Mouse (Mus musculus) limb, embryonic 11.5 days (tissue): ENCODE results near the gene Fancc. TPM values are rescaled to one million over a fixed set of nuclear protein-coding genes. Genes with fewer than 3 reads are reported as not detected.

Experiments used
- ATAC-seq: fragments of 200-750 bp; cut with Nextera tagmentation; 2 replicates; pipeline ENCODE4 v1.8.0; 2017; ENCODE audit warnings: low read depth; ENCODE audit not compliant: insufficient number of reproducible peaks, low FRiP score, low TSS enrichment
- DNase-seq: peaks from one replicate; pipeline ENCODE4 v3.0.0-alpha.2; 2015; ENCODE audit warnings: low spot score
- H3K27ac ChIP-seq: fragments of 300-500 bp; sonication (generic); replicated peaks from 2 replicates; pipeline ENCODE4 v1.5.1; 2014; ENCODE audit warnings: low read depth, mild to moderate bottlenecking, low read length
- H3K27me3 ChIP-seq: fragments of 300-500 bp; sonication (generic); 2 replicates; pipeline ENCODE4 v1.6.1; 2014; ENCODE audit warnings: mild to moderate bottlenecking, low read length, mixed read lengths; ENCODE audit not compliant: control insufficient read depth, insufficient read depth
- H3K36me3 ChIP-seq: fragments of 300-500 bp; sonication (generic); 2 replicates; pipeline ENCODE4 v1.6.1; 2014; ENCODE audit warnings: mild to moderate bottlenecking, low read length, moderate library complexity, mixed read lengths; ENCODE audit not compliant: control insufficient read depth, insufficient read depth
- H3K4me1 ChIP-seq: fragments of 300-500 bp; sonication (generic); 2 replicates; pipeline ENCODE4 v1.6.1; 2014; ENCODE audit warnings: low read length, mixed read lengths; ENCODE audit not compliant: control insufficient read depth, insufficient read depth
- H3K4me2 ChIP-seq: fragments of 300-500 bp; sonication (generic); 2 replicates; pipeline ENCODE4 v1.6.1; 2014; ENCODE audit warnings: low read depth, mild to moderate bottlenecking, moderate library complexity; ENCODE audit not compliant: severe bottlenecking
- H3K4me3 ChIP-seq: fragments of 300-500 bp; sonication (generic); 2 replicates; pipeline ENCODE4 v1.5.1; 2014; ENCODE audit warnings: low read depth, low read length
- H3K9ac ChIP-seq: fragments of 300-500 bp; sonication (generic); 2 replicates; pipeline ENCODE4 v1.6.1; 2014; ENCODE audit warnings: mild to moderate bottlenecking, low read length
- H3K9me3 ChIP-seq: fragments of 300-500 bp; sonication (generic); 2 replicates; pipeline ENCODE4 v1.6.1; 2016; ENCODE audit warnings: low read length; ENCODE audit not compliant: control insufficient read depth
- WGBS: fragments of 180-500 bp; shearing (Covaris S2); extraction: QIAGEN DNeasy Blood & Tissue Kit; methylation state at CpG from one replicate; pipeline ENCODE4 v1.1.7; 2014; 5-methylcytosine and 5-hydroxymethylcytosine counted together
- polyA plus RNA-seq: library from polyadenylated mRNA; unstranded; fragments of >200 nt; fragmentation: Nextera tagmentation; extraction: Ambion mirVana; gene quantifications from 2 replicates; pipeline ENCODE4 v1.2.1, GENCODE M21; 2014

Fancc gene
- polyA plus RNA-seq, 1 experiment from 2014 or later = 25.5 TPM

GRCm38 (mm10) chr13:63313748-63314607 lies 183.1 kb downstream of the Fancc start:
- no peaks in the 10 kb centered on the region for H3K9me3 ChIP-seq
- peak overlapping the region; percentile 18; the same call in 1 of the 2 replicates for H3K27ac ChIP-seq
- H3K9ac ChIP-seq = no peak overlapping the region
- 84% methylated on average over 12 of the region's 12 CpGs for WGBS
- ATAC-seq (no peak), DNase-seq (no peak)
- no peaks in the 10 kb centered on the region for H3K36me3 ChIP-seq
- no peak overlapping the region for H3K4me3 ChIP-seq
- no peak overlapping the region for H3K4me2 ChIP-seq
- no peaks in the 10 kb centered on the region for H3K4me1 ChIP-seq
- no peaks in the 10 kb centered on the region for H3K27me3 ChIP-seq

DNA sequence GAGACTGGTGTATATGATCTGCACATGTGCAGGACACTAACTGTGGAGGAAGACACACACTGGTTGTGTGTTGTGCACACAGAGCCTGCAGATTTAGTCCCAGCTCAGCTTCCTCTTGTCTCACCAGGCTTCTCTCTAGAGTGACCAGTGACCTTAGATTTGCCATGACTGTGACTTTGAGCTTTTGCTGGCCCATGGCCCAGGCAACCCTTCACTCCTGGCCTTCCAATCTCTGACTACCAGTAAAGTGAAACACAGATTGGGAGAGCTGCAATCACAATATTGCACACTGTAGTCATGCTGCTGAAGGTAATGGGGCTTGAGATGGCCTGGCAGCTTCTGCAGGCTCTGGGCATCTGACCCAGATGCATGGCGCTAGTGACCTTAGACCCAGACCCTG lies 183.8 kb downstream of the Fancc start:
- Histone ChIP-seq H3K27ac (peak overlapping the region; percentile 18; the same call in 1 of the 2 replicates), H3K4me1 (no peaks in the 10 kb centered on the region), H3K9ac (no peak overlapping the region), H3K36me3 (no peaks in the 10 kb centered on the region), H3K9me3 (no peaks in the 10 kb centered on the region), H3K4me2 (no peak overlapping the region), H3K4me3 (no peak overlapping the region), H3K27me3 (no peaks in the 10 kb centered on the region)
- WGBS = 97% methylated on average over 1 of the region's 1 CpGs
- DNase-seq (no peak), ATAC-seq (no peak)

DNA sequence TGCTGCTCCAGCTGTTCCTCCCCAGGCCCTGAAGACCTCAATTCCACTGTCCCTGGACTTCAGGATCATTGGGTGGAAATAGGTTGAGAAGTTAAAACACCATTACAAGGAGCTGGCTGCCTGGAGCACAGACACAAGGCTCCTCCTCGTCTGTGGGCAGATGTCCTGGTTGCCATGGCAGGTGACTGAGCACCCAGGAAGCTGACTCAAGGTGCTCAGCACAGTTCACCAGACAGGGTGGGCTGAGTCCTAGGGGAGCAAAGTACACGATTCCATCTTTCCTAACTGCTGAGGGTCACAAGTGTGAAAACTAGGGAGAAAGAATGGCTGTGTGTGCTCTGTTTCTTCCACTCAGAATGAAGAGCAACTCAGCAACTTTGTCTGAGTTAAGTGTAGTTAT lies 185.9 kb downstream of the Fancc start:
- no peaks in the 10 kb centered on the region for H3K36me3 ChIP-seq
- no peak overlapping the region for H3K4me2 ChIP-seq
- no peak overlapping the region for H3K27ac ChIP-seq
- no peak overlapping the region for H3K4me3 ChIP-seq
- no peaks in the 10 kb centered on the region for H3K27me3 ChIP-seq
- no peaks in the 10 kb centered on the region for H3K9me3 ChIP-seq
- no peak overlapping the region for H3K9ac ChIP-seq
- H3K4me1 ChIP-seq = no peaks in the 10 kb centered on the region
- no peak for DNase-seq
- no peak for ATAC-seq
- 68% methylated on average over 2 of the region's 2 CpGs for WGBS

DNA sequence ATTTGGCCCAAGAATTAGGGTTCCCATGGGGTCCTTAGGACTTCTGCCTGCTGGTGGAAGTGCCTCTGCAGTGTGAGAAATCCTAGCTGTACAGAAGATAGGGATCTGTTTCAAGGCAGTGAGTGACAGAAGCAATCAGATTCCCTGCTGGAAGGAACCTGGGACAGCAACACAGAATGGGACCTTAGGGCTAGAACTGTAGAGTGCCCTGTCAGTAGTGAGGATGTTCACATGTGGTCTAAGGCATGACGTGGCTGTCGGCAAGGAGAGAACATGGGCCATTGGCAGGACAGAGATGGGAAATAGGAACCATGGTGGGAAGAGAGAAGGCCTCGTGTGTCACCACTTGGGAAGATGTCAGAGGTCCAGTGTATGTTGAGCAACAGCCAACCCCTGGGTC lies 187.5 kb downstream of the Fancc start:
- no peaks in the 10 kb centered on the region for H3K9me3 ChIP-seq
- H3K36me3 ChIP-seq = no peaks in the 10 kb centered on the region
- no peak overlapping the region for H3K4me2 ChIP-seq
- H3K9ac ChIP-seq = no peak overlapping the region
- no peak overlapping the region for H3K27ac ChIP-seq
- no peak overlapping the region for H3K4me3 ChIP-seq
- peaks cover 7% of the 10 kb centered on the region; the same call in 1 of the 2 replicates for H3K4me1 ChIP-seq
- ATAC-seq (no peak), DNase-seq (no peak)
- WGBS = 92% methylated on average over 3 of the region's 3 CpGs
- no peaks in the 10 kb centered on the region for H3K27me3 ChIP-seq

DNA sequence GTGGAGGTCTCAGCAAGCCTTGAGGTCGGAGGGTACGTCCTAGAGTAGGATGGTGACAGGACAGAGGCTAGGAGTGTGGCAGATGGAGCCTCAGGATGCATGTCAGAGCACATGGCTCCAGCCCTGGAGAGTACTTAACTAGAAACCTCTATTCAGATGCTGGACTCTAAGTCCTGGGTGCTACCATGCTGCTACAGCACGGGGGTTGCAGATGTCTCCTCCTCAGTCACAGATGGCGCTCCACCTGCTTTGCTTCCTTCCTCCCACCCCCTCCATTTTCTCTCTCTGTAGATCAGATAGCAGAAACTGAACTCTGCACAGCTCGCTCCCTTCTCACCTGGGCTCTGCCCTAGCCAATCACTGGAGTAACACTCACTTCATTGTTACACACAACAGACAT lies 190.3 kb downstream of the Fancc start:
- H3K9ac ChIP-seq = no peak overlapping the region
- H3K9me3 ChIP-seq = no peaks in the 10 kb centered on the region
- peaks cover 13% of the 10 kb centered on the region for H3K36me3 ChIP-seq
- 86% methylated on average over 5 of the region's 5 CpGs for WGBS
- peaks cover 16% of the 10 kb centered on the region for H3K4me1 ChIP-seq
- no peak overlapping the region for H3K4me2 ChIP-seq
- ATAC-seq = no peak
- DNase-seq = no peak
- H3K27ac ChIP-seq = no peak overlapping the region
- no peak overlapping the region for H3K4me3 ChIP-seq
- no peaks in the 10 kb centered on the region for H3K27me3 ChIP-seq

- Histone ChIP-seq H3K27ac (0 out of 2 replicates have a peak overlapping the region, but pooled peaks have one; percentile 16), H3K27me3 (no peaks in the 10 kb centered on the region), H3K36me3 (peaks cover 14% of the 10 kb centered on the region), H3K9ac (no peak overlapping the region), H3K9me3 (no peaks in the 10 kb centered on the region), H3K4me2 (no peak overlapping the region), H3K4me3 (no peak overlapping the region), H3K4me1 (peaks cover 24% of the 10 kb centered on the region)
- no peak for ATAC-seq
- WGBS = 28% methylated on average over 16 of the region's 16 CpGs
- no peak for DNase-seq
Measured at GRCm38 (mm10) chr13:63305160-63306011, 191.7 kb downstream of the Fancc start.

DNA sequence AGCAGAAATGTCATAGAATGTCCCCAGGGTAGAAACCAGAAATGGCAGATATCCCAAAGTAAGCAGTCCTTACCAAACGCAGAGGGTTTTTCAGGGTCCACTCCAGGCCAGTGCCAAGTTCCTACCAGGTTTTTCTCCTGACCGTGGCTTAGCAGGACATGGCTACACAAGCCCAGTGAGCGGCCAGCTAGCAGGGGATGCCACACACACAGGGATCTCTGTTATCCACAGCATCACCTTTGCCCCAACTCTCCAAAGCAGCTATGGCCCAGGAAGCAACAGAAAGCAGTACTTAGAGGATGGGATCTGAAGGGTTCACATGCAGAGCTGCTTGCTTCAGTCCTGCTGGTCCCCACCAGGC lies 192.3 kb downstream of the Fancc start:
- Histone ChIP-seq H3K4me2 (no peak overlapping the region), H3K36me3 (peaks cover 19% of the 10 kb centered on the region), H3K4me1 (peaks cover 24% of the 10 kb centered on the region), H3K9me3 (no peaks in the 10 kb centered on the region), H3K27ac (no peak overlapping the region), H3K27me3 (no peaks in the 10 kb centered on the region), H3K9ac (no peak overlapping the region), H3K4me3 (no peak overlapping the region)
- ATAC-seq = no peak
- WGBS = 45% methylated on average over 3 of the region's 3 CpGs
- no peak for DNase-seq

DNA sequence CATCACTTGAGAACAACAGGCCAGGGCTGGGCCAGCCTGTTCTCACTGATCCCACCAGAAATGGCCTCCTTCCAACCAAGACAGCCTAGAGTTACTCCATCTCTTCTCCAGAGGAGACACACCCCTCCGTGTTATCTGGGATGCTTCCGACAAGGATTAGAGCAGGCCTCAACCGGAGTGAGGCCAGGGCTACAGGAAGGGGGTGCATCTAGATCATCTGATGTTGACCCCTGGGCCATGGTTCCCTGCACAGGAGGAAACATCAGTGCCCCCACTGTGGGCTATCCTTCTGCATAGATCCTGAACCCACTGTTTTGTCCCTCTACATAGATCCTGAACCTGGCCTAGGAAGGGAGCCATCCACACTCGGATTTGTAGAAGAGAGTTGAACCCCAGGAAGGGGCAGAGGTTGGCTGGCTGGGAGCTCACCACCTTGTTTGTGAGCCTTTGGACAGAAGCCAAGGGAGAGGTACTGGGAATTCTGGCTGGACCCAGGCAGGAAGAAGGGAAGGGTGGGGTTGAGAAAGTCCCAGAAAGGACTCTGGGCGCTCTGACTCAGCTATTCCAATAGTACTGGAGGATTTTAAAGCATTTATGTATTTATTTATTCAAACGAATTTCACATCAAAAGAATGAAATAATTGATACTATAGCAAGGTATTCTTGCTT lies 192.8 kb downstream of the Fancc start:
- 72% methylated on average over 6 of the region's 6 CpGs for WGBS

More for the DNA sequence above, 192.8 kb downstream of the Fancc start:
- peaks cover 19% of the 10 kb centered on the region for H3K36me3 ChIP-seq
- no peak overlapping the region for H3K4me2 ChIP-seq
- H3K27me3 ChIP-seq = no peaks in the 10 kb centered on the region
- no peak overlapping the region for H3K9ac ChIP-seq
- ATAC-seq (no peak), DNase-seq (no peak)
- no peak overlapping the region for H3K27ac ChIP-seq
- no peak overlapping the region for H3K4me3 ChIP-seq
- peaks cover 24% of the 10 kb centered on the region for H3K4me1 ChIP-seq
- H3K9me3 ChIP-seq = no peaks in the 10 kb centered on the region
